In genomic region chr8:120318476-120318991, GRCm38 (mm10) we compare ENCODE assay signal across 21 mouse cellular contexts.
DNase-seq lines count a peak whose midpoint lies in the region; ATAC-seq and TF ChIP-seq lines count a peak whose summit lies in the region.
"Had no signal": no experiment of that assay in that cellular context is flagged by ENCODE, and none has a peak within 500 bp of the region (broad histone marks: within the 10 kb centered on the region; RNA-seq: fewer than 3 reads in every experiment).

No protein-coding gene starts in this region.

- H3K79me2 ChIP-seq in myocyte (ENCODE audit: control insufficient read depth, insufficient read depth), result peaks cover 6% of the 10 kb centered on the region

- peak overlapping the region; percentile 66 for H3K27ac ChIP-seq in midbrain, embryonic 10.5 days (replicated peaks)
- H3K27ac ChIP-seq in midbrain, postnatal 0 days (ENCODE audit: low read depth, low read length), result no peak overlapping the region
- H3K27ac ChIP-seq: hindbrain, embryonic 14.5 days; left cerebral cortex, adult 2 months; liver, embryonic 14.5 days had no signal

- no peak overlapping the region for H3ac ChIP-seq in myocyte (ENCODE audit: control insufficient read depth, insufficient read length)

- TF ChIP-seq POLR2A in myocyte (IDR thresholded peaks at IDR 0.05; ENCODE audit: insufficient read length, low read depth), result no peak

- CTCF ChIA-PET in Patski (lab: Charles Lee), result interaction anchor here (1.2 to 5.6 kb wide), 13 partner anchors 9 to 284 kb away, joined by 3 to 49 read pairs (median 9); partner anchors contain the start of gene Fam92b

- peaks cover 37% of the 10 kb centered on the region for H3K27me3 ChIP-seq in midbrain, embryonic 10.5 days (ENCODE audit: low read depth, poor library complexity, severe bottlenecking)
- H3K27me3 ChIP-seq in midbrain, postnatal 0 days (ENCODE audit: insufficient read depth, low read length), result no peaks in the 10 kb centered on the region
- no peaks in the 10 kb centered on the region for H3K27me3 ChIP-seq in Patski
- no peaks in the 10 kb centered on the region for H3K27me3 ChIP-seq in myocyte (ENCODE audit: control insufficient read depth, insufficient read depth, insufficient read length)
- H3K27me3 ChIP-seq: heart, embryonic 12.5 days; limb, embryonic 13.5 days had no signal

- intact Hi-C loops in left cerebral cortex, postnatal 36 days (cut with DNase I), result loop anchor here (2.0 kb wide), 2 partner anchors 30 to 140 kb away; no protein-coding TSS in a partner anchor

- DNase-seq in adrenal gland, adult (ENCODE audit: inconsistent age in 2 of 2, low spot score in 1 of 2), result peak; percentile 75 to 87
- DNase-seq in adrenal gland, postnatal 10 days, result no peak
- DNase-seq in midbrain, embryonic 10.5 days (ENCODE audit: low spot score), result no peak
- no peak for DNase-seq in midbrain, postnatal 0 days (ENCODE audit: low spot score)
- DNase-seq in Patski (ENCODE audit: low read depth, low spot score), result peak; percentile 96
- DNase-seq in left cerebral cortex, postnatal 36 days (ENCODE audit: low spot score in 2 of 2), result no peak
- DNase-seq in frontal cortex, adult 2 months (ENCODE audit: extremely low spot score in 1 of 2, low spot score in 1 of 2), result no peak
- DNase-seq: cerebellum, adult 9-10 months; forebrain, postnatal 0 days; heart, postnatal 14 days; kidney, adult 8-10 months; kidney, postnatal 14 days; right cerebral cortex, adult 18-20 months; thymus, postnatal 4 days had no signal

- in situ Hi-C loops in Patski (cut with MboI; ENCODE audit: low pct_unique_long_range_greater_than_20kb), result loop anchor here (5.0 kb wide), 1 partner anchor 41 kb away; no protein-coding TSS in a partner anchor

- 66% methylated on average over 12 of the region's 12 CpGs for WGBS in midbrain, embryonic 10.5 days
- 63% methylated on average over 12 of the region's 12 CpGs for WGBS in midbrain, postnatal 0 days

- H3K9me3 ChIP-seq in midbrain, embryonic 10.5 days (replicated peaks), result no peaks in the 10 kb centered on the region
- no peaks in the 10 kb centered on the region for H3K9me3 ChIP-seq in midbrain, postnatal 0 days (ENCODE audit: low read length)
- H3K9me3 ChIP-seq: embryonic facial prominence, embryonic 10.5 days; heart, embryonic 12.5 days had no signal

- POLR2A ChIA-PET in Patski (lab: Charles Lee), result interaction anchor here (0.6 to 1.1 kb wide), 3 partner anchors 10 to 216 kb away, joined by 3 read pairs; no protein-coding TSS in a partner anchor

- no peaks in the 10 kb centered on the region for H3K36me3 ChIP-seq in midbrain, embryonic 10.5 days
- H3K36me3 ChIP-seq in midbrain, postnatal 0 days (ENCODE audit: insufficient read depth, low read length), result no peaks in the 10 kb centered on the region
- no peaks in the 10 kb centered on the region for H3K36me3 ChIP-seq in myocyte (ENCODE audit: control insufficient read depth, insufficient read depth)
- H3K36me3 ChIP-seq: embryonic facial prominence, embryonic 10.5 days; heart, embryonic 12.5 days; limb, embryonic 13.5 days had no signal

- H3K4me2 ChIP-seq in midbrain, postnatal 0 days (ENCODE audit: low read depth, low read length, poor library complexity, severe bottlenecking), result no peak overlapping the region
- peak overlapping the region; percentile 72 for H3K4me2 ChIP-seq in myocyte (ENCODE audit: low read depth)
- H3K4me2 ChIP-seq: heart, embryonic 12.5 days; hindbrain, embryonic 14.5 days; limb, embryonic 13.5 days had no signal

- no peak overlapping the region for H3K4me3 ChIP-seq in midbrain, embryonic 10.5 days
- H3K4me3 ChIP-seq in midbrain, postnatal 0 days (ENCODE audit: low read depth, low read length), result no peak overlapping the region
- peak overlapping the region; percentile 8 for H3K4me3 ChIP-seq in myocyte
- H3K4me3 ChIP-seq: embryonic facial prominence, embryonic 10.5 days; heart, embryonic 12.5 days; left cerebral cortex, adult 2 months; limb, embryonic 13.5 days had no signal

- H3K4me1 ChIP-seq in midbrain, embryonic 10.5 days, result peaks cover 71% of the 10 kb centered on the region
- H3K4me1 ChIP-seq in midbrain, postnatal 0 days (ENCODE audit: insufficient read depth, low read length), result peaks cover 9% of the 10 kb centered on the region; the same call in 1 of the 2 replicates

- no peak for ATAC-seq in midbrain, postnatal 0 days (ENCODE audit: low FRiP score)
- peak; percentile 52 for ATAC-seq in Patski
- ATAC-seq: forebrain, postnatal 0 days had no signal

- no peak for TF ChIP-seq CTCF in midbrain, postnatal 0 days (IDR thresholded peaks at IDR 0.05)
- TF ChIP-seq CTCF in Patski (IDR thresholded peaks at IDR 0.05), result no peak

- no peak overlapping the region for H3K9ac ChIP-seq in midbrain, postnatal 0 days (replicated peaks; ENCODE audit: low read length, poor library complexity, severe bottlenecking)
- H3K9ac ChIP-seq: forebrain, postnatal 0 days; heart, embryonic 12.5 days; hindbrain, embryonic 14.5 days; liver, embryonic 14.5 days had no signal

TF ChIP-seq in myocyte, 11 proteins besides CTCF, POLR2A, EP300 and RAD21:
- TF ChIP-seq MYOG (IDR thresholded peaks at IDR 0.05; ENCODE audit: control insufficient read depth in 1 of 3, insufficient read depth in 1 of 3, insufficient read length in 2 of 3, low read depth in 2 of 3) (peak in 1 of 3 experiments; percentile 28), MAX (IDR thresholded peaks at IDR 0.05; ENCODE audit: low read depth) (no peak), REST (IDR thresholded peaks at IDR 0.05; ENCODE audit: insufficient read depth, insufficient read length) (no peak), E2F4 (IDR thresholded peaks at IDR 0.05; ENCODE audit: insufficient read depth) (no peak), USF1 (IDR thresholded peaks at IDR 0.05; ENCODE audit: low read depth) (no peak), TCF12 (IDR thresholded peaks at IDR 0.05; ENCODE audit: insufficient read depth, poor library complexity, severe bottlenecking) (no peak), CEBPB (IDR thresholded peaks at IDR 0.05; ENCODE audit: insufficient read depth, poor library complexity, severe bottlenecking) (no peak), SRF (IDR thresholded peaks at IDR 0.05; ENCODE audit: control insufficient read depth, insufficient read length, low read depth) (peak; percentile 19), TCF3 (IDR thresholded peaks at IDR 0.05; ENCODE audit: insufficient read length, low read depth) (no peak), POLR2AphosphoS2 (IDR thresholded peaks at IDR 0.05; ENCODE audit: insufficient read length, low read depth) (no peak), MYOD1 (IDR thresholded peaks at IDR 0.05; ENCODE audit: control insufficient read depth in 1 of 3, insufficient read length in 2 of 3, low read depth in 2 of 3) (peak in 1 of 3 experiments; percentile 25)

Comparison
In these comparisons a context has a peak if more than half of its experiments do, and no peak if none do; other contexts are left out.
1. DNase-seq: peak in adrenal gland, adult (2 of 2) and Patski (single experiment); none in adrenal gland, postnatal 10 days (single experiment), midbrain, embryonic 10.5 days (single experiment), midbrain, postnatal 0 days (single experiment), left cerebral cortex, postnatal 36 days (0 of 2) and frontal cortex, adult 2 months (0 of 2).